Mouse (Mus musculus): ENCODE measurements at regions not wholly inside any gene's neighbourhood (a gene's known extent, or its start where the extent isn't known, plus 50 kb on each side); places are given as distances from the start of the nearest gene placed in this dataset.

DNA sequence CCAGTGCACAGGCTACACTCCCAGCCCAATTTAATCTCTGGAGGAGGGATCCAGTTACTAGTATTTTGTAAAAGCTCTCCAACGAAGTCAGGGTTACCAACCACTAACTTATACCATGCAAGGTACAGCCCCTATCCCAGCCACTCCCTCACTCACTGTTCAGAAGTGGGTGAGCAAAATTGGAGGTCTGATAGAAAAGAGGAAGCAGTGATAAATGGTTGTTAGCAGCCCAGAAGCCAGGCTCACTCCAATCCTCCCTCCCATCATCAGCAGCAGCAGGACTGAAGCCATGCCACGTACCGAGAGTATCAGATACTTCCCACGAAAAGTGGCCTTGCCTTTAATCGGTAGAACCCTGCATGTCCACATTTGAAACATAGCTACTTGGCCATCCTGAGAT lies 86.1 kb downstream of the Efnb1 start:
- no peaks in the 10 kb centered on the region for H3K36me3 ChIP-seq (replicated peaks)
- WGBS: 85% methylated on average over 5 of the region's 5 CpGs
- peaks cover 37% of the 10 kb centered on the region for H3K27me3 ChIP-seq (replicated peaks)
- no peak for ATAC-seq (replicated peaks)
- no peak overlapping the region for H3K9ac ChIP-seq
- no peaks in the 10 kb centered on the region for H3K4me1 ChIP-seq
- H3K4me2 ChIP-seq: no peak overlapping the region
- H3K4me3 ChIP-seq: no peak overlapping the region
- H3K27ac ChIP-seq: no peak overlapping the region
- no peaks in the 10 kb centered on the region for H3K9me3 ChIP-seq

DNA sequence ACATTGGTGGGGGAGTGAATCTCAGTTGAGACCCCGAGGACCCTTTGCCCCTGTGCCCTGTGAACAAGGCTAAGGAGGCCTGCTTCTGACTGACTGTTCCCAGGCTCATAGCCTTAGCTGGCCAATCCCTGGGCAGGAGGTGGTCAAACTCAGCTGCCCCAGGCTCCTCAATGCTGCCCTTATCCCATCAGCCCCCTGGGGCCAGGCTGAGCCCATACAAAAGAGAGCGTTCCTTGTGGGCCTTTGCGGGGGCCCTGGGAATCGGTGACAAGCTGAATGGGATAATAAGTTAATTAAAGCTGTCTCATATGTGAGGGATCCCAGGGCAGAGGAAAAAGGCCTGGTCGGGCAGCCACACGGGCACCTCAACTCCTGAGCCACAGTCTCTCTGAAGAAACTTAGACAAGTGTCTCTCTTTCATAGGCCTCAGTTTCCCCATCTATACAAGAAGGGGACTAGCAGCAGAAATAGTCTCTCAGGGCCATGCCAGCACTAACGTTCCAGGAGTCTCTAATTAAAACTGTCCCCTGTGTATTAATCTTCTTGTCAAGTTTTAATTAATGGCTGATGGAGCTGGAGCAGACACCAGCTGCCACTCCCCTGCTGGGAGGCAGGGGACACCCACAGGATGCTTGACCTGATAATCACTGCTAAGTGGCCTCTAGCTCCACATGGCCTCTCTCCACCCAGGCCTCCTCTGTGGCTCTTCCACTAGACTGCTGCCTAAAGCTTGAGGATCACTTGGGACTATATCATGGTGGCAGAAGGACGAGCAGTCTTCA lies 84.9 kb downstream of the Efnb1 start:
- no peak for ATAC-seq (replicated peaks)
- no peak overlapping the region for H3K9ac ChIP-seq
- no peak overlapping the region for H3K4me2 ChIP-seq
- peaks cover 5% of the 10 kb centered on the region; the same call in 1 of the 2 replicates for H3K4me1 ChIP-seq
- WGBS: 39% methylated on average over 8 of the region's 8 CpGs
- no peaks in the 10 kb centered on the region for H3K9me3 ChIP-seq
- H3K27me3 ChIP-seq (replicated peaks): peaks cover 37% of the 10 kb centered on the region
- no peak overlapping the region for H3K27ac ChIP-seq
- H3K36me3 ChIP-seq (replicated peaks): no peaks in the 10 kb centered on the region
- no peak overlapping the region for H3K4me3 ChIP-seq

GRCm38 (mm10) chrX:99218213-99218612 lies 82.3 kb downstream of the Efnb1 start:
- Histone ChIP-seq H3K27me3 (replicated peaks) (peaks cover 33% of the 10 kb centered on the region), H3K27ac (no peak overlapping the region), H3K4me2 (no peak overlapping the region), H3K4me1 (peaks cover 5% of the 10 kb centered on the region; the same call in 1 of the 2 replicates), H3K9me3 (no peaks in the 10 kb centered on the region), H3K9ac (no peak overlapping the region), H3K4me3 (no peak overlapping the region), H3K36me3 (replicated peaks) (no peaks in the 10 kb centered on the region)
- no peak for ATAC-seq (replicated peaks)
- WGBS: 40% methylated on average over 7 of the region's 7 CpGs

GRCm38 (mm10) chrX:99216633-99217459 lies 80.9 kb downstream of the Efnb1 start:
- no peaks in the 10 kb centered on the region for H3K36me3 ChIP-seq (replicated peaks)

GRCm38 (mm10) chrX:99215931-99216330 lies 80.0 kb downstream of the Efnb1 start:
- Histone ChIP-seq H3K4me1 (peaks cover 5% of the 10 kb centered on the region; the same call in 1 of the 2 replicates), H3K9ac (no peak overlapping the region), H3K9me3 (no peaks in the 10 kb centered on the region), H3K27ac (no peak overlapping the region), H3K4me3 (no peak overlapping the region), H3K36me3 (replicated peaks) (no peaks in the 10 kb centered on the region), H3K27me3 (replicated peaks) (peaks cover 24% of the 10 kb centered on the region), H3K4me2 (no peak overlapping the region)
- WGBS: 57% methylated on average over 5 of the region's 5 CpGs
- ATAC-seq (replicated peaks): no peak

More at GRCm38 (mm10) chrX:99216633-99217459, 80.9 kb downstream of the Efnb1 start:
- Histone ChIP-seq H3K9ac (peak overlapping the region; percentile 42), H3K4me3 (peak overlapping the region; percentile 36), H3K4me2 (peak overlapping the region; percentile 64), H3K27me3 (replicated peaks) (peaks cover 29% of the 10 kb centered on the region), H3K27ac (no peak overlapping the region), H3K9me3 (no peaks in the 10 kb centered on the region), H3K4me1 (peaks cover 5% of the 10 kb centered on the region; the same call in 1 of the 2 replicates)
- ATAC-seq (replicated peaks): peak; percentile 72
- WGBS: 24% methylated on average over 60 of the region's 60 CpGs

GRCm38 (mm10) chrX:99215111-99215510 lies 79.2 kb downstream of the Efnb1 start:
- Histone ChIP-seq H3K9me3 (no peaks in the 10 kb centered on the region), H3K4me1 (peaks cover 5% of the 10 kb centered on the region; the same call in 1 of the 2 replicates), H3K36me3 (replicated peaks) (no peaks in the 10 kb centered on the region), H3K27me3 (replicated peaks) (peaks cover 24% of the 10 kb centered on the region), H3K4me2 (no peak overlapping the region), H3K4me3 (no peak overlapping the region), H3K9ac (no peak overlapping the region), H3K27ac (no peak overlapping the region)
- ATAC-seq (replicated peaks): no peak
- 58% methylated on average over 7 of the region's 7 CpGs for WGBS

DNA sequence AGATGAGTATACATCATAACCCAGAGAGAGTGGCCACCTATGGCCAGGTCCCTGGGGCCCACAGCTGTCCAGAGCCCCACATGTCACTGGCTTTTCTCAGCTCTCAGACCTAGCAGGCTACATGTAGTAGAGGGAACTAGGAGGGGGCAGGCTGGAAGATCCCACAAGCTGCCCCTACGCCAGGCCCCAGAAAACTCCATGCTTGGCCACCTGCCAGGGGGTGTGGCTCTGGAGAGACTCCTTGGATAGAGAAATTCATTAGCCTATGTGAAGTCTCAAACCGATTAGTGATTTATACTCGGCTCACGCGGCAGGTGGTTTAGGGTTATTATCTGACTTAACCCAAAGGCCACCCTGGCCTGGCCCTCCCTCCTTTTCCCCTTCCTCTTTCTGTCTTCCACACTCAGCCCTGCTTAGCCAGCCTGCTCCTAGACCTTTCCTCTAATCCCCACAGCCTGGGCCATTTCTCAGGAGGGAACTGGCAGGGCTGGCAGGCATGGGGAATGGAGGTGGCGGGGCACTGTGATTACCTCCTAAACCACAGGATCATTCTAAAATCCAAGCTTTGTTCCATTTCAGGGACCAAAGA lies 77.7 kb downstream of the Efnb1 start:
- peaks cover 25% of the 10 kb centered on the region for H3K27me3 ChIP-seq (replicated peaks)
- ATAC-seq (replicated peaks): no peak
- no peaks in the 10 kb centered on the region for H3K36me3 ChIP-seq (replicated peaks)
- WGBS: 37% methylated on average over 6 of the region's 6 CpGs
- H3K4me1 ChIP-seq: peaks cover 5% of the 10 kb centered on the region; the same call in 1 of the 2 replicates
- H3K9ac ChIP-seq: no peak overlapping the region
- H3K4me3 ChIP-seq: no peak overlapping the region
- no peak overlapping the region for H3K4me2 ChIP-seq
- H3K9me3 ChIP-seq: no peaks in the 10 kb centered on the region
- no peak overlapping the region for H3K27ac ChIP-seq

GRCm38 (mm10) chrX:99204077-99204476 lies 68.1 kb downstream of the Efnb1 start:
- Histone ChIP-seq H3K4me2 (no peak overlapping the region), H3K4me1 (0 out of 2 replicates have a peak, but pooled peaks cover 4% of the 10 kb centered on the region), H3K9ac (no peak overlapping the region), H3K9me3 (no peaks in the 10 kb centered on the region), H3K36me3 (replicated peaks) (no peaks in the 10 kb centered on the region), H3K27ac (no peak overlapping the region), H3K27me3 (replicated peaks) (peaks cover 18% of the 10 kb centered on the region), H3K4me3 (no peak overlapping the region)
- WGBS: 83% methylated on average over 6 of the region's 6 CpGs
- ATAC-seq (replicated peaks): no peak

DNA sequence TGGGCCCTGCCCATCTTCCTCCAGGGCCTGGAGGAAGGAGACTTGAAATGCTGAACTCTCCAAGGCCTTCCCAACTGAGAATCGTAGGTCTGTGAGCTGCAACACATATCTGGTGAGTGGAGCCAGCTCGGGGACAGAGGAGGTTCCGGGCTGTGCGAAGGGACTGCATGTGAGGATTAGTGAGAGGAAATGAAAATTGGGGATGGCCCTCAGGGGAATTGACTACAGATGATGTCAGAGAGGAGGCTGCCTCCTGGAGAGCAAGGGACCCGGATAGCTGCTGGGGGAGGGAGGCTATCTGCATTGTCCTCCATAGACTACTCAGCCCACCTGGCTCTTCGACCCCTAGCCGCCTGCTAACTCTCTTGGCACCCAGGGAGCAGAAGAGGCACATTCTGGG lies 65.2 kb downstream of the Efnb1 start:
- peaks cover 12% of the 10 kb centered on the region for H3K4me1 ChIP-seq
- no peak overlapping the region for H3K27ac ChIP-seq
- ATAC-seq (replicated peaks): no peak
- no peaks in the 10 kb centered on the region for H3K36me3 ChIP-seq (replicated peaks)
- H3K4me3 ChIP-seq: no peak overlapping the region
- no peak overlapping the region for H3K9ac ChIP-seq
- no peaks in the 10 kb centered on the region for H3K9me3 ChIP-seq
- peaks cover 9% of the 10 kb centered on the region; the same call in 1 of the 2 replicates for H3K27me3 ChIP-seq (replicated peaks)
- WGBS: 67% methylated on average over 7 of the region's 7 CpGs
- no peak overlapping the region for H3K4me2 ChIP-seq

DNA sequence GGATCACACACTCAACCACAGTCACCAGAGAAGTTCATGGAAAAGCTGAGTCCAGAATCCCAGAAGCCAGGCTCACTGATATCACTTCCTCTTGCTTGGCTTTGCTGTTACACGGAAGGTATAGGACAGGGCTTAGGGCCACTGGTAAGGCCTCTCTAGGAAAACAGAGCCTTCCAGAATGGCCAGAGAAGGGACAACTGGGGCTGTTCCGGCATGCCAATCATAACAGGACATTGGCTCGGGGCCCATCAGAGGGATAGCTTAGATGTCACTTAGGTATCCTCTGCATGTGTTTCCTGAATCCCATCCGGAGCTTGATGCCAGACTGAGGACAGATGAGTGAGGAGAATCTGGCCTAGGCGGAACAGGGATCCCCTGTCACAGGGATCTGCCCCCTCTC lies 63.7 kb downstream of the Efnb1 start:
- no peaks in the 10 kb centered on the region for H3K36me3 ChIP-seq (replicated peaks)
- peak overlapping the region; percentile 79 for H3K27ac ChIP-seq
- H3K27me3 ChIP-seq (replicated peaks): peaks cover 7% of the 10 kb centered on the region; the same call in 1 of the 2 replicates
- ATAC-seq (replicated peaks): peak; percentile 14; the same call in 1 of the 2 replicates
- no peaks in the 10 kb centered on the region for H3K9me3 ChIP-seq
- H3K9ac ChIP-seq: no peak overlapping the region
- no peak overlapping the region for H3K4me3 ChIP-seq
- H3K4me2 ChIP-seq: no peak overlapping the region
- peaks cover 12% of the 10 kb centered on the region for H3K4me1 ChIP-seq
- 61% methylated on average over 5 of the region's 5 CpGs for WGBS

DNA sequence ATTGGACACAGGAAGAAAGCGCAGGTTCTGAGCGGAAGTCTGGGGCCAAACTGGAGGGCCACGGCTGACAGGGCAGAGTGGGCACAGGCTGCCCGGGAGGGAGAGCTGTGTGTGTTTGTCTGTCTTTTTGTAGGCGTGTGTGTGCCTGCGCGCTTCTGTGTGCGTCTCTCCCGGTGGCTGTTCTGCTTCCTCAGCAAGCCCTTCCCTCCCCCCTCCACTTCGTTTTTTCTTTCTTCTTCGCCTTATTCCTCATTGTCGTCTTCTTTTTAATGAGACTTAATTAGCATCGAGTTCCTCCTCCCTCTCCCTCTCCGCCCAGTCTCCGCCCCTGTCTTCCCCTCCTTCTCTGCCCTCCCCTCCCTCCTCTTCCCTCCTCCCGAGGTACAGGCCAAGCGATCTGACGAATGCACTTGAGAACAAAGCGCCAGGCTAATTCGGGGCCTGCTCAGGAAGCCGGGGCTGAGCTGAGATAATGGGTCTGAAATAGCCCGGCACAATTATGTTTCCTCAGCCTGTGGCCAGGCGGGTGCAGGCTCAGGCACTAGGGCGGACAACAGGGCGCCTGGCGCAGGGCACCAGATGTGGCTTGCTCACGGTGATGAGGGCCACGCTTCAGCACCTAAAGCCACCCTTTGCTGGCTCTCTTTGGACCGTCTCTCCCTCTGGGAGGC lies 63.2 kb downstream of the Efnb1 start:
- H3K27ac ChIP-seq: peak overlapping the region; percentile 79
- peaks cover 6% of the 10 kb centered on the region; the same call in 1 of the 2 replicates for H3K27me3 ChIP-seq (replicated peaks)
- peaks cover 12% of the 10 kb centered on the region for H3K4me1 ChIP-seq
- 19% methylated on average over 29 of the region's 29 CpGs for WGBS
- peak overlapping the region; percentile 22; the same call in 1 of the 2 replicates for H3K9ac ChIP-seq
- no peaks in the 10 kb centered on the region for H3K9me3 ChIP-seq
- peak overlapping the region; percentile 41 for H3K4me2 ChIP-seq
- peak; percentile 84 for ATAC-seq (replicated peaks)
- no peaks in the 10 kb centered on the region for H3K36me3 ChIP-seq (replicated peaks)
- H3K4me3 ChIP-seq: peak overlapping the region; percentile 21
